8 mouse cellular contexts compared by ENCODE assay signal in genomic region chr17:33760255-33761165, GRCm38 (mm10). TPM values are rescaled to one million over a fixed set of nuclear protein-coding genes. Genes with fewer than 3 reads are reported as not detected.
DNase-seq lines count a peak whose midpoint lies in the region; ATAC-seq lines count a peak whose summit lies in the region.

Gene Rab11b, minus strand, starts transcription at chr17:33760530.

- 3% methylated on average over 35 of the region's 35 CpGs for WGBS in heart, embryonic 14.5 days
- 3% methylated on average over 35 of the region's 35 CpGs for WGBS in liver, embryonic 13.5 days (ENCODE audit: insufficient replicate concordance)
- 3% methylated on average over 35 of the region's 35 CpGs for WGBS in stomach, embryonic 16.5 days

- peak within 1 kb of the TSS; percentile 79 for H3K4me2 ChIP-seq in heart, embryonic 14.5 days (ENCODE audit: low read length)
- H3K4me2 ChIP-seq in liver, embryonic 13.5 days, result peak within 1 kb of the TSS; percentile 83
- peak within 1 kb of the TSS; percentile 76 for H3K4me2 ChIP-seq in stomach, embryonic 16.5 days (ENCODE audit: low read depth, low read length)

- peaks cover 16 to 40% of the 10 kb centered on the region in 2 experiments for H3K4me1 ChIP-seq in heart, embryonic 14.5 days (ENCODE audit: control insufficient read depth in 2 of 2, insufficient read depth in 2 of 2, low read length in 2 of 2)
- H3K4me1 ChIP-seq in liver, embryonic 13.5 days (replicated peaks), result peaks cover 45% of the 10 kb centered on the region
- peaks cover 38% of the 10 kb centered on the region for H3K4me1 ChIP-seq in stomach, embryonic 16.5 days (ENCODE audit: control insufficient read depth, insufficient read depth, low read length)

- peak; percentile 94 for ATAC-seq in CD4-positive, CD25-positive, alpha-beta regulatory T cell, adult 4 months
- peak; percentile 99 for ATAC-seq in heart, embryonic 14.5 days (ENCODE audit: insufficient number of reproducible peaks, insufficient read depth, low FRiP score, low read depth)
- ATAC-seq in liver, embryonic 13.5 days (ENCODE audit: low read depth), result peak; percentile 97
- peak; percentile 99 for ATAC-seq in stomach, embryonic 16.5 days (ENCODE audit: insufficient read depth, low FRiP score)

- H3K27ac ChIP-seq in heart, embryonic 14.5 days (replicated peaks in 1 of 2; ENCODE audit: control insufficient read depth in 1 of 2, insufficient read depth in 1 of 2, low read depth in 2 of 2, low read length in 2 of 2), result peak within 1 kb of the TSS; percentile 99
- peak within 1 kb of the TSS; percentile 99 for H3K27ac ChIP-seq in liver, embryonic 13.5 days
- H3K27ac ChIP-seq in stomach, embryonic 16.5 days (ENCODE audit: low read length), result peak within 1 kb of the TSS; percentile 100

- H3K36me3 ChIP-seq in heart, embryonic 14.5 days (ENCODE audit: control insufficient read depth, insufficient read depth, low read length), result peaks cover 3% of the 10 kb centered on the region; the same call in 1 of the 2 replicates
- H3K36me3 ChIP-seq in liver, embryonic 13.5 days, result peaks cover 25% of the 10 kb centered on the region
- H3K36me3 ChIP-seq in stomach, embryonic 16.5 days (ENCODE audit: control insufficient read depth, insufficient read depth, low read length), result no peaks in the 10 kb centered on the region

- peak within 1 kb of the TSS; percentile 69 to 89 for H3K4me3 ChIP-seq in heart, embryonic 14.5 days (ENCODE audit: control insufficient read depth in 1 of 2, insufficient read depth in 1 of 2, low read depth in 1 of 2, low read length in 2 of 2)
- peak within 1 kb of the TSS; percentile 84 for H3K4me3 ChIP-seq in liver, embryonic 13.5 days (replicated peaks)
- H3K4me3 ChIP-seq in stomach, embryonic 16.5 days (replicated peaks; ENCODE audit: low read length), result peak within 1 kb of the TSS; percentile 68

- DNase-seq in c-Kit-negative CD71-positive TER-119-positive erythroid progenitor cells, embryonic 14.5 days (ENCODE audit: low read depth, low spot score), result peak; percentile 100
- peak; percentile 100 for DNase-seq in fibroblast of lung, adult 2 months (ENCODE audit: low read depth)
- peak; percentile 100 for DNase-seq in kidney, postnatal 14 days
- DNase-seq in liver, embryonic 13.5 days, result peak; percentile 100
- peak; percentile 97 for DNase-seq in neural tube, embryonic 10.5 days (ENCODE audit: extremely low spot score, low spot score)

- no peaks in the 10 kb centered on the region for H3K9me3 ChIP-seq in heart, embryonic 14.5 days (ENCODE audit: control insufficient read depth, low read length)
- H3K9me3 ChIP-seq in liver, embryonic 13.5 days (replicated peaks), result no peaks in the 10 kb centered on the region
- no peaks in the 10 kb centered on the region for H3K9me3 ChIP-seq in stomach, embryonic 16.5 days (replicated peaks; ENCODE audit: control insufficient read depth, low read length)

- no peaks in the 10 kb centered on the region for H3K27me3 ChIP-seq in heart, embryonic 14.5 days (ENCODE audit: control insufficient read depth, insufficient read depth, low read length)
- H3K27me3 ChIP-seq in liver, embryonic 13.5 days, result no peaks in the 10 kb centered on the region
- H3K27me3 ChIP-seq in stomach, embryonic 16.5 days (ENCODE audit: control insufficient read depth, insufficient read depth, low read length), result no peaks in the 10 kb centered on the region

- H3K9ac ChIP-seq in heart, embryonic 14.5 days (ENCODE audit: low read length), result peak within 1 kb of the TSS; percentile 98
- peak within 1 kb of the TSS; percentile 94 for H3K9ac ChIP-seq in liver, embryonic 13.5 days
- peak within 1 kb of the TSS; percentile 92 for H3K9ac ChIP-seq in stomach, embryonic 16.5 days (ENCODE audit: low read length)

RNA-seq across cellular contexts. Expression of gene Rab11b, which starts in this region (rescaled TPM):
- polyA plus RNA-seq in CD4-positive, CD25-positive, alpha-beta regulatory T cell, adult 4 months (2017; shearing (Covaris generic)), result 100 to 1,000 TPM; 257 to 400 TPM
- 300 and 314 TPM in 2 replicates for polyA plus RNA-seq in heart, embryonic 14.5 days (2014; fragmentation: Nextera tagmentation; extraction: Ambion mirVana)
- polyA plus RNA-seq in liver, embryonic 13.5 days (2015; fragmentation: Nextera tagmentation; extraction: Ambion mirVana), result 117 and 123 TPM in 2 replicates
- 212 and 237 TPM in 2 replicates for polyA plus RNA-seq in stomach, embryonic 16.5 days (2015; fragmentation: Nextera tagmentation; extraction: Ambion mirVana)

Comparison
In these comparisons a context has a peak if more than half of its experiments do, and no peak if none do; other contexts are left out.
1. Peak in every context shown above with its lines: DNase-seq, ATAC-seq, H3K4me3 ChIP-seq and H3K27ac ChIP-seq.